Mouse (Mus musculus): ENCODE data around the gene Gm43552. TPM values are rescaled to one million over a fixed set of nuclear protein-coding genes. Genes with fewer than 3 reads are reported as not detected.
"Not testable (repeated sequence)": the region's sequence is repeated elsewhere in the genome, so short reads cannot be mapped to it uniquely, and the experiment has no call there.

Gm43552 gene
- polyA plus RNA-seq, 1 experiment from 2014 or later, result not detected

- Histone ChIP-seq H3K9ac (replicated peaks; ENCODE audit: low read depth, low read length) (no peak overlapping the region), H3K36me3 (ENCODE audit: control insufficient read depth, insufficient read depth, low read length) (no peaks in the 10 kb centered on the region), H3K9me3 (ENCODE audit: control insufficient read depth, low read length) (no peaks in the 10 kb centered on the region), H3K27me3 (ENCODE audit: control insufficient read depth, insufficient read depth, low read length) (no peaks in the 10 kb centered on the region), H3K4me3 (ENCODE audit: low read depth, low read length) (no peak overlapping the region), H3K4me1 (ENCODE audit: control insufficient read depth, insufficient read depth, low read length) (no peaks in the 10 kb centered on the region), H3K27ac (ENCODE audit: low read depth, low read length) (no peak overlapping the region), H3K4me2 (ENCODE audit: low read depth, low read length) (no peak overlapping the region)
- WGBS, result 87% methylated on average over 4 of the region's 4 CpGs
- no peak for ATAC-seq (ENCODE audit: low read depth)
Observed at GRCm38 (mm10) chr5:65480511-65480910, 12.1 kb downstream of the Gm43552 start.

GRCm38 (mm10) chr5:65479681-65480445 lies 12.8 kb downstream of the Gm43552 start:
- Histone ChIP-seq H3K9ac (replicated peaks; ENCODE audit: low read depth, low read length) (no peak overlapping the region), H3K4me2 (ENCODE audit: low read depth, low read length) (no peak overlapping the region), H3K27ac (ENCODE audit: low read depth, low read length) (no peak overlapping the region), H3K4me3 (ENCODE audit: low read depth, low read length) (no peak overlapping the region), H3K27me3 (ENCODE audit: control insufficient read depth, insufficient read depth, low read length) (no peaks in the 10 kb centered on the region), H3K9me3 (ENCODE audit: control insufficient read depth, low read length) (no peaks in the 10 kb centered on the region), H3K36me3 (ENCODE audit: control insufficient read depth, insufficient read depth, low read length) (no peaks in the 10 kb centered on the region), H3K4me1 (ENCODE audit: control insufficient read depth, insufficient read depth, low read length) (no peaks in the 10 kb centered on the region)
- 91% methylated on average over 9 of the region's 9 CpGs for WGBS
- ATAC-seq (ENCODE audit: low read depth), result no peak

- H3K27ac ChIP-seq (ENCODE audit: low read depth, low read length), result no peak overlapping the region
- no peaks in the 10 kb centered on the region for H3K36me3 ChIP-seq (ENCODE audit: control insufficient read depth, insufficient read depth, low read length)
- H3K4me1 ChIP-seq (ENCODE audit: control insufficient read depth, insufficient read depth, low read length), result no peaks in the 10 kb centered on the region
- no peak overlapping the region for H3K9ac ChIP-seq (replicated peaks; ENCODE audit: low read depth, low read length)
- H3K9me3 ChIP-seq (ENCODE audit: control insufficient read depth, low read length), result no peaks in the 10 kb centered on the region
- no peak for ATAC-seq (ENCODE audit: low read depth)
- H3K27me3 ChIP-seq (ENCODE audit: control insufficient read depth, insufficient read depth, low read length), result no peaks in the 10 kb centered on the region
- no peak overlapping the region for H3K4me2 ChIP-seq (ENCODE audit: low read depth, low read length)
- 75% methylated on average over 4 of the region's 4 CpGs for WGBS
- H3K4me3 ChIP-seq (ENCODE audit: low read depth, low read length), result no peak overlapping the region
Observed at GRCm38 (mm10) chr5:65478224-65478623, 14.4 kb downstream of the Gm43552 start.

- not testable (repeated sequence) for H3K4me2 ChIP-seq (ENCODE audit: low read depth, low read length); H3K4me3 ChIP-seq (ENCODE audit: low read depth, low read length); H3K9ac ChIP-seq (replicated peaks; ENCODE audit: low read depth, low read length); H3K4me1 ChIP-seq (ENCODE audit: control insufficient read depth, insufficient read depth, low read length); H3K9me3 ChIP-seq (ENCODE audit: control insufficient read depth, low read length); H3K36me3 ChIP-seq (ENCODE audit: control insufficient read depth, insufficient read depth, low read length); ATAC-seq (ENCODE audit: low read depth); H3K27ac ChIP-seq (ENCODE audit: low read depth, low read length); H3K27me3 ChIP-seq (ENCODE audit: control insufficient read depth, insufficient read depth, low read length)
- 97% methylated on average over 4 of the region's 4 CpGs for WGBS
Observed at GRCm38 (mm10) chr5:65476739-65477138, 15.9 kb downstream of the Gm43552 start.

GRCm38 (mm10) chr5:65475806-65476205 lies 16.8 kb downstream of the Gm43552 start:
- 80% methylated on average over 2 of the region's 2 CpGs for WGBS

GRCm38 (mm10) chr5:65469766-65470165 lies 22.9 kb downstream of the Gm43552 start:
- ATAC-seq (ENCODE audit: low read depth), result no peak
- 91% methylated on average over 6 of the region's 6 CpGs for WGBS
- H3K9ac ChIP-seq (replicated peaks; ENCODE audit: low read depth, low read length), result no peak overlapping the region

More at GRCm38 (mm10) chr5:65475806-65476205, 16.8 kb downstream of the Gm43552 start:
- Histone ChIP-seq H3K9me3 (ENCODE audit: control insufficient read depth, low read length) (no peaks in the 10 kb centered on the region), H3K4me2 (ENCODE audit: low read depth, low read length) (no peak overlapping the region), H3K4me1 (ENCODE audit: control insufficient read depth, insufficient read depth, low read length) (no peaks in the 10 kb centered on the region), H3K9ac (replicated peaks; ENCODE audit: low read depth, low read length) (no peak overlapping the region), H3K36me3 (ENCODE audit: control insufficient read depth, insufficient read depth, low read length) (no peaks in the 10 kb centered on the region), H3K27ac (ENCODE audit: low read depth, low read length) (no peak overlapping the region), H3K4me3 (ENCODE audit: low read depth, low read length) (no peak overlapping the region), H3K27me3 (ENCODE audit: control insufficient read depth, insufficient read depth, low read length) (no peaks in the 10 kb centered on the region)
- no peak for ATAC-seq (ENCODE audit: low read depth)

GRCm38 (mm10) chr5:65466911-65467310 lies 25.7 kb downstream of the Gm43552 start:
- no peak for ATAC-seq (ENCODE audit: low read depth)

More at GRCm38 (mm10) chr5:65469766-65470165, 22.9 kb downstream of the Gm43552 start:
- Histone ChIP-seq H3K4me2 (ENCODE audit: low read depth, low read length) (no peak overlapping the region), H3K9me3 (ENCODE audit: control insufficient read depth, low read length) (no peaks in the 10 kb centered on the region), H3K27ac (ENCODE audit: low read depth, low read length) (no peak overlapping the region), H3K4me1 (ENCODE audit: control insufficient read depth, insufficient read depth, low read length) (no peaks in the 10 kb centered on the region), H3K36me3 (ENCODE audit: control insufficient read depth, insufficient read depth, low read length) (peaks cover 25% of the 10 kb centered on the region), H3K4me3 (ENCODE audit: low read depth, low read length) (no peak overlapping the region), H3K27me3 (ENCODE audit: control insufficient read depth, insufficient read depth, low read length) (no peaks in the 10 kb centered on the region)

GRCm38 (mm10) chr5:65460361-65460760 lies 32.3 kb downstream of the Gm43552 start:
- 94% methylated on average over 14 of the region's 14 CpGs for WGBS
- no peaks in the 10 kb centered on the region for H3K4me1 ChIP-seq (ENCODE audit: control insufficient read depth, insufficient read depth, low read length)
- no peak overlapping the region for H3K4me3 ChIP-seq (ENCODE audit: low read depth, low read length)
- no peaks in the 10 kb centered on the region for H3K9me3 ChIP-seq (ENCODE audit: control insufficient read depth, low read length)
- no peak overlapping the region for H3K27ac ChIP-seq (ENCODE audit: low read depth, low read length)
- H3K4me2 ChIP-seq (ENCODE audit: low read depth, low read length), result no peak overlapping the region
- no peak overlapping the region for H3K9ac ChIP-seq (replicated peaks; ENCODE audit: low read depth, low read length)
- peaks cover 4% of the 10 kb centered on the region; the same call in 1 of the 2 replicates for H3K36me3 ChIP-seq (ENCODE audit: control insufficient read depth, insufficient read depth, low read length)
- no peaks in the 10 kb centered on the region for H3K27me3 ChIP-seq (ENCODE audit: control insufficient read depth, insufficient read depth, low read length)
- no peak for ATAC-seq (ENCODE audit: low read depth)

More at GRCm38 (mm10) chr5:65466911-65467310, 25.7 kb downstream of the Gm43552 start:
- no peaks in the 10 kb centered on the region for H3K4me1 ChIP-seq (ENCODE audit: control insufficient read depth, insufficient read depth, low read length)
- no peaks in the 10 kb centered on the region for H3K9me3 ChIP-seq (ENCODE audit: control insufficient read depth, low read length)
- H3K9ac ChIP-seq (replicated peaks; ENCODE audit: low read depth, low read length), result no peak overlapping the region
- no peak overlapping the region for H3K4me2 ChIP-seq (ENCODE audit: low read depth, low read length)
- H3K27me3 ChIP-seq (ENCODE audit: control insufficient read depth, insufficient read depth, low read length), result no peaks in the 10 kb centered on the region
- H3K27ac ChIP-seq (ENCODE audit: low read depth, low read length), result no peak overlapping the region
- peaks cover 25% of the 10 kb centered on the region for H3K36me3 ChIP-seq (ENCODE audit: control insufficient read depth, insufficient read depth, low read length)
- 88% methylated on average over 3 of the region's 3 CpGs for WGBS
- H3K4me3 ChIP-seq (ENCODE audit: low read depth, low read length), result no peak overlapping the region

GRCm38 (mm10) chr5:65459454-65459853 lies 33.2 kb downstream of the Gm43552 start:
- H3K27me3 ChIP-seq (ENCODE audit: control insufficient read depth, insufficient read depth, low read length), result no peaks in the 10 kb centered on the region
- WGBS, result 94% methylated on average over 3 of the region's 3 CpGs
- no peak overlapping the region for H3K9ac ChIP-seq (replicated peaks; ENCODE audit: low read depth, low read length)
- no peak for ATAC-seq (ENCODE audit: low read depth)
- no peak overlapping the region for H3K4me2 ChIP-seq (ENCODE audit: low read depth, low read length)
- H3K4me1 ChIP-seq (ENCODE audit: control insufficient read depth, insufficient read depth, low read length), result no peaks in the 10 kb centered on the region
- H3K36me3 ChIP-seq (ENCODE audit: control insufficient read depth, insufficient read depth, low read length), result no peaks in the 10 kb centered on the region
- no peaks in the 10 kb centered on the region for H3K9me3 ChIP-seq (ENCODE audit: control insufficient read depth, low read length)
- no peak overlapping the region for H3K27ac ChIP-seq (ENCODE audit: low read depth, low read length)
- no peak overlapping the region for H3K4me3 ChIP-seq (ENCODE audit: low read depth, low read length)

Measured in neural tube, embryonic 14.5 days (tissue).